Mouse (Mus musculus) heart, postnatal 0 days (tissue): ENCODE measurements around the gene Epc2. TPM values are rescaled to one million over a fixed set of nuclear protein-coding genes. Genes with fewer than 3 reads are reported as not detected.
A peak's percentile ranks its signal among the peaks of the same experiment; 100 is the strongest.
"Not testable (repeated sequence)": the region's sequence is repeated elsewhere in the genome, so short reads cannot be mapped to it uniquely, and the experiment has no call there.

Source experiments
- ATAC-seq: fragments of 200-750 bp; cut with Nextera tagmentation; 2 replicates; pipeline ENCODE4 v1.8.0; 2017; ENCODE audit warnings: low read depth, moderate number of reproducible peaks, moderate library complexity; ENCODE audit not compliant: insufficient read depth
- DNase-seq: peaks from one replicate; pipeline ENCODE4 v3.0.0-alpha.2; 2016; ENCODE audit warnings: low spot score
- H3K27ac ChIP-seq: fragments of 300-500 bp; sonication (generic); 2 replicates; pipeline ENCODE4 v1.5.1; 2014; ENCODE audit warnings: low read depth, mild to moderate bottlenecking
- H3K27me3 ChIP-seq: fragments of 300-500 bp; sonication (generic); 2 replicates; pipeline ENCODE4 v1.6.1; 2014; ENCODE audit warnings: low read length, mixed read lengths; ENCODE audit not compliant: control insufficient read depth, insufficient read depth
- H3K36me3 ChIP-seq: fragments of 300-500 bp; sonication (generic); replicated peaks from 2 replicates; pipeline ENCODE4 v1.6.1; 2014; ENCODE audit warnings: low read length, mixed read lengths; ENCODE audit not compliant: control insufficient read depth, insufficient read depth
- H3K4me1 ChIP-seq: fragments of 300-500 bp; sonication (generic); 2 replicates; pipeline ENCODE4 v1.6.1; 2014; ENCODE audit warnings: antibody characterized with exemption; ENCODE audit not compliant: control insufficient read depth, insufficient read depth
- H3K4me2 ChIP-seq: fragments of 300-500 bp; sonication (generic); 2 replicates; pipeline ENCODE4 v1.6.1; 2014; ENCODE audit warnings: low read depth, mild to moderate bottlenecking, low read length, moderate library complexity
- H3K4me3 ChIP-seq: fragments of 300-500 bp; sonication (generic); 2 replicates; pipeline ENCODE4 v1.5.1; 2014; ENCODE audit warnings: low read depth, low read length
- H3K9ac ChIP-seq: fragments of 300-500 bp; sonication (generic); replicated peaks from 2 replicates; pipeline ENCODE4 v1.6.1; 2014; ENCODE audit warnings: low read depth, low read length, mixed read lengths
- H3K9me3 ChIP-seq: fragments of 300-500 bp; sonication (generic); replicated peaks from 2 replicates; pipeline ENCODE4 v1.6.1; 2016; ENCODE audit warnings: low read length; ENCODE audit not compliant: control insufficient read depth
- CTCF ChIP-seq: IDR thresholded peaks from 2 replicates; pipeline ENCODE4 v1.5.1; 2016; ENCODE audit warnings: antibody characterized with exemption, control low read depth, low read depth
- EP300 ChIP-seq: IDR thresholded peaks from 2 replicates; pipeline ENCODE4 v1.6.1; 2016; ENCODE audit warnings: antibody characterized with exemption, low read depth
- WGBS: fragments of 180-500 bp; shearing (Covaris S2); extraction: QIAGEN DNeasy Blood & Tissue Kit; methylation state at CpG from one replicate; pipeline ENCODE4 v1.1.7; 2014; 5-methylcytosine and 5-hydroxymethylcytosine counted together
- polyA plus RNA-seq: library from polyadenylated mRNA; unstranded; fragments of >200 nt; fragmentation: Nextera tagmentation; extraction: Ambion mirVana; gene quantifications from 2 replicates; pipeline ENCODE4 v1.2.1, GENCODE M21; 2015
- total RNA-seq: library from RNA; depleted of rRNA; stranded (reverse); fragments of >200 nt; gene quantifications from 2 replicates; pipeline ENCODE4 v1.2.3, GENCODE M21; 2014; ENCODE audit warnings: low replicate concordance

The Epc2 gene
- total and polyA plus RNA-seq, 2 experiments from 2014 or later: 3.2 to 7.1 TPM

- Histone ChIP-seq H3K36me3 (no peaks in the 10 kb centered on the region), H3K27ac (no peak overlapping the region), H3K4me3 (no peak overlapping the region), H3K4me1 (no peaks in the 10 kb centered on the region; the same call in 1 of the 2 replicates), H3K4me2 (no peak overlapping the region), H3K9ac (no peak overlapping the region), H3K9me3 (no peaks in the 10 kb centered on the region), H3K27me3 (no peaks in the 10 kb centered on the region)
- no peak for TF ChIP-seq CTCF
- no peak for TF ChIP-seq EP300
- 59% methylated on average over 6 of the region's 6 CpGs for WGBS
- DNase-seq: no peak
- ATAC-seq: no peak
Measured at GRCm38 (mm10) chr2:49472443-49472842, 21.2 kb downstream of the Epc2 start.

- TF ChIP-seq EP300: no peak
- TF ChIP-seq CTCF: no peak
- no peaks in the 10 kb centered on the region for H3K36me3 ChIP-seq
- H3K4me3 ChIP-seq: no peak overlapping the region
Measured at GRCm38 (mm10) chr2:49482146-49482545, 30.9 kb downstream of the Epc2 start.

GRCm38 (mm10) chr2:49483382-49483781 is 32.1 kb downstream of the Epc2 start:
- no peak overlapping the region for H3K27ac ChIP-seq
- no peak for TF ChIP-seq EP300
- TF ChIP-seq CTCF: no peak
- H3K9ac ChIP-seq: no peak overlapping the region
- no peak overlapping the region for H3K4me3 ChIP-seq
- H3K4me2 ChIP-seq: no peak overlapping the region
- H3K9me3 ChIP-seq: no peaks in the 10 kb centered on the region
- no peak for DNase-seq
- H3K27me3 ChIP-seq: no peaks in the 10 kb centered on the region
- H3K36me3 ChIP-seq: no peaks in the 10 kb centered on the region; the same call in 1 of the 2 replicates
- 93% methylated on average over 5 of the region's 5 CpGs for WGBS
- H3K4me1 ChIP-seq: no peaks in the 10 kb centered on the region
- no peak for ATAC-seq

More at GRCm38 (mm10) chr2:49482146-49482545, 30.9 kb downstream of the Epc2 start:
- Histone ChIP-seq H3K4me2 (no peak overlapping the region), H3K27ac (no peak overlapping the region), H3K9ac (no peak overlapping the region), H3K27me3 (no peaks in the 10 kb centered on the region), H3K9me3 (no peaks in the 10 kb centered on the region), H3K4me1 (no peaks in the 10 kb centered on the region)
- ATAC-seq: no peak
- no peak for DNase-seq

GRCm38 (mm10) chr2:49501435-49501834 is 50.1 kb downstream of the Epc2 start:
- Histone ChIP-seq H3K9ac (no peak overlapping the region), H3K36me3 (no peaks in the 10 kb centered on the region), H3K27ac (no peak overlapping the region), H3K4me1 (no peaks in the 10 kb centered on the region), H3K9me3 (no peaks in the 10 kb centered on the region), H3K4me3 (no peak overlapping the region), H3K4me2 (no peak overlapping the region), H3K27me3 (no peaks in the 10 kb centered on the region)
- WGBS: 29% methylated on average over 4 of the region's 4 CpGs
- DNase-seq (no peak), ATAC-seq (no peak)
- TF ChIP-seq CTCF (no peak), EP300 (no peak)

GRCm38 (mm10) chr2:49503596-49503995 is 52.3 kb downstream of the Epc2 start:
- Histone ChIP-seq H3K4me1 (no peaks in the 10 kb centered on the region), H3K9ac (no peak overlapping the region), H3K36me3 (no peaks in the 10 kb centered on the region), H3K27ac (no peak overlapping the region), H3K4me2 (no peak overlapping the region), H3K4me3 (no peak overlapping the region), H3K27me3 (no peaks in the 10 kb centered on the region), H3K9me3 (no peaks in the 10 kb centered on the region)
- peak; percentile 16 for DNase-seq
- TF ChIP-seq EP300: no peak
- no peak for TF ChIP-seq CTCF
- no peak for ATAC-seq
- 44% methylated on average over 3 of the region's 3 CpGs for WGBS

GRCm38 (mm10) chr2:49505151-49505550 is 53.9 kb downstream of the Epc2 start:
- not testable (repeated sequence) for DNase-seq, H3K9ac ChIP-seq, H3K4me1 ChIP-seq, ATAC-seq, H3K4me3 ChIP-seq, H3K36me3 ChIP-seq, H3K4me2 ChIP-seq, H3K27me3 ChIP-seq, H3K9me3 ChIP-seq, H3K27ac ChIP-seq
- WGBS: 89% methylated on average over 1 of the region's 1 CpGs
